Mouse (Mus musculus): ENCODE data around the gene Gdf15. TPM values are rescaled to one million over a fixed set of nuclear protein-coding genes. Genes with fewer than 3 reads are reported as not detected.

The Gdf15 gene
- polyA plus RNA-seq, 1 experiment = 3.1 TPM

GRCm38 (mm10) chr8:70636838-70637237, 4.6 kb upstream of the Gdf15 start:
- peaks cover 9% of the 10 kb centered on the region for H3K4me1 ChIP-seq (ENCODE audit: control insufficient read depth, insufficient read depth, low read length)
- H3K4me3 ChIP-seq (ENCODE audit: insufficient read depth, low read length) = no peak overlapping the region
- H3K27ac ChIP-seq (ENCODE audit: insufficient read depth, low read length) = no peak overlapping the region
- TF ChIP-seq POLR2A (IDR thresholded peaks at IDR 0.05; ENCODE audit: low read depth, low read length) (no peak), CTCF (IDR thresholded peaks at IDR 0.05; ENCODE audit: borderline replicate concordance, insufficient read depth, low read length) (no peak)

GRCm38 (mm10) chr8:70635527-70635926, 3.3 kb upstream of the Gdf15 start:
- H3K4me3 ChIP-seq (ENCODE audit: insufficient read depth, low read length) = no peak overlapping the region
- no peak overlapping the region for H3K27ac ChIP-seq (ENCODE audit: insufficient read depth, low read length)
- peaks cover 9% of the 10 kb centered on the region for H3K4me1 ChIP-seq (ENCODE audit: control insufficient read depth, insufficient read depth, low read length)
- no peak for TF ChIP-seq POLR2A (IDR thresholded peaks at IDR 0.05; ENCODE audit: low read depth, low read length)
- no peak for TF ChIP-seq CTCF (IDR thresholded peaks at IDR 0.05; ENCODE audit: borderline replicate concordance, insufficient read depth, low read length)

- Histone ChIP-seq H3K4me3 (ENCODE audit: insufficient read depth, low read length) (no peak overlapping the region), H3K4me1 (ENCODE audit: control insufficient read depth, insufficient read depth, low read length) (peaks cover 9% of the 10 kb centered on the region), H3K27ac (ENCODE audit: insufficient read depth, low read length) (no peak overlapping the region)
- TF ChIP-seq POLR2A (IDR thresholded peaks at IDR 0.05; ENCODE audit: low read depth, low read length) = no peak
- no peak for TF ChIP-seq CTCF (IDR thresholded peaks at IDR 0.05; ENCODE audit: borderline replicate concordance, insufficient read depth, low read length)
These were observed 1.8 kb upstream of the Gdf15 start for GRCm38 (mm10) chr8:70634066-70634465.

GRCm38 (mm10) chr8:70631436-70631835, 820 bp downstream of the Gdf15 start:
- H3K4me1 ChIP-seq (ENCODE audit: control insufficient read depth, insufficient read depth, low read length) = peaks cover 9% of the 10 kb centered on the region
- H3K27ac ChIP-seq (ENCODE audit: insufficient read depth, low read length) = peak overlapping the region; percentile 78
- TF ChIP-seq POLR2A (IDR thresholded peaks at IDR 0.05; ENCODE audit: low read depth, low read length) = peak; percentile 80
- no peak for TF ChIP-seq CTCF (IDR thresholded peaks at IDR 0.05; ENCODE audit: borderline replicate concordance, insufficient read depth, low read length)
- H3K4me3 ChIP-seq (ENCODE audit: insufficient read depth, low read length) = peak overlapping the region; percentile 23

- TF ChIP-seq POLR2A (IDR thresholded peaks at IDR 0.05; ENCODE audit: low read depth, low read length) = peak; percentile 34; the same call in 1 of the 2 replicates
- no peak for TF ChIP-seq CTCF (IDR thresholded peaks at IDR 0.05; ENCODE audit: borderline replicate concordance, insufficient read depth, low read length)
- Histone ChIP-seq H3K27ac (ENCODE audit: insufficient read depth, low read length) (peak overlapping the region; percentile 78), H3K4me3 (ENCODE audit: insufficient read depth, low read length) (peak overlapping the region; percentile 23), H3K4me1 (ENCODE audit: control insufficient read depth, insufficient read depth, low read length) (peaks cover 9% of the 10 kb centered on the region)
These were observed 1.5 kb downstream of the Gdf15 start for GRCm38 (mm10) chr8:70630532-70631381.

- peak; percentile 100 for TF ChIP-seq CTCF (IDR thresholded peaks at IDR 0.05; ENCODE audit: borderline replicate concordance, insufficient read depth, low read length)
- TF ChIP-seq POLR2A (IDR thresholded peaks at IDR 0.05; ENCODE audit: low read depth, low read length) = peak; percentile 37
- Histone ChIP-seq H3K4me1 (ENCODE audit: control insufficient read depth, insufficient read depth, low read length) (peaks cover 9% of the 10 kb centered on the region), H3K4me3 (ENCODE audit: insufficient read depth, low read length) (peak overlapping the region; percentile 22), H3K27ac (ENCODE audit: insufficient read depth, low read length) (peak overlapping the region; percentile 30)
These were observed 2.4 kb downstream of the Gdf15 start for GRCm38 (mm10) chr8:70629574-70630531.

GRCm38 (mm10) chr8:70628986-70629490, 3.2 kb downstream of the Gdf15 start:
- Histone ChIP-seq H3K4me1 (ENCODE audit: control insufficient read depth, insufficient read depth, low read length) (peaks cover 6% of the 10 kb centered on the region), H3K27ac (ENCODE audit: insufficient read depth, low read length) (no peak overlapping the region), H3K4me3 (ENCODE audit: insufficient read depth, low read length) (no peak overlapping the region)
- TF ChIP-seq CTCF (IDR thresholded peaks at IDR 0.05; ENCODE audit: borderline replicate concordance, insufficient read depth, low read length) = no peak
- no peak for TF ChIP-seq POLR2A (IDR thresholded peaks at IDR 0.05; ENCODE audit: low read depth, low read length)

GRCm38 (mm10) chr8:70627041-70627440, 5.2 kb downstream of the Gdf15 start:
- H3K4me3 ChIP-seq (ENCODE audit: insufficient read depth, low read length) = no peak overlapping the region
- TF ChIP-seq POLR2A (IDR thresholded peaks at IDR 0.05; ENCODE audit: low read depth, low read length) = no peak
- no peak for TF ChIP-seq CTCF (IDR thresholded peaks at IDR 0.05; ENCODE audit: borderline replicate concordance, insufficient read depth, low read length)
- H3K4me1 ChIP-seq (ENCODE audit: control insufficient read depth, insufficient read depth, low read length) = no peaks in the 10 kb centered on the region
- no peak overlapping the region for H3K27ac ChIP-seq (ENCODE audit: insufficient read depth, low read length)

GRCm38 (mm10) chr8:70625104-70625503, 7.2 kb downstream of the Gdf15 start:
- Histone ChIP-seq H3K27ac (ENCODE audit: insufficient read depth, low read length) (no peak overlapping the region), H3K4me3 (ENCODE audit: insufficient read depth, low read length) (no peak overlapping the region), H3K4me1 (ENCODE audit: control insufficient read depth, insufficient read depth, low read length) (no peaks in the 10 kb centered on the region)
- TF ChIP-seq CTCF (IDR thresholded peaks at IDR 0.05; ENCODE audit: borderline replicate concordance, insufficient read depth, low read length) (0 out of 2 replicates have a peak, but pooled peaks have one; percentile 25), POLR2A (IDR thresholded peaks at IDR 0.05; ENCODE audit: low read depth, low read length) (no peak)
